Mouse (Mus musculus) small intestine, adult 2 months (tissue): ENCODE data around the gene Gapvd1.

ENCODE experiments used
- CTCF ChIP-seq: fragments of 200-500 bp; IDR thresholded peaks from 2 replicates; pipeline ENCODE4 v1.5.1; 2012; ENCODE audit warnings: low read depth, mild to moderate bottlenecking, control low read depth, inconsistent platforms, low read length, moderate library complexity, mixed read lengths; ENCODE audit not compliant: insufficient replicate concordance, insufficient read length; ENCODE audit errors: extremely low read depth
- POLR2A ChIP-seq: fragments of 200-500 bp; IDR thresholded peaks from 2 replicates; pipeline ENCODE4 v1.6.1; 2012; ENCODE audit warnings: low read depth, mild to moderate bottlenecking, control low read depth, inconsistent platforms, low read length, moderate library complexity

DNA sequence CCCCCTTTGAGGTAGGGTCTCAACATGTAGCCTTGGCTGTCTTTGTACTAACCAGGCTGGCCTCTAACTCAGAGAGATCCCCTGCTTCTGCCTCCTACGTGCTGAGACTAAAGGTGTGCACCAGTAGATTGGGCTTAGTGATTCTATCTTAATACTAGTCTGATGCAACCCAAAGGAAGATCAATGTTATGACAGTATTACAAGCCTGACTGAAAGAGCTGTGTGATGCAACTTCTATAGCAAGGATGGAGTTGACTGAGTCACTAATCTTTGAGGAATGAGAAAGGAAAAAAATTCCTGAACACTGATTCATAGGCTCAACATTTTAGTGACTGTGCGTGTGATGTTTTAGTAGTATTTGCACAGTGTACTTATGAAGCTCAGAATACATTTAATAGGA, 15.0 kb upstream of the Gapvd1 start:
- TF ChIP-seq POLR2A: no peak
- no peak for TF ChIP-seq CTCF
